Mouse (Mus musculus): ENCODE data around the gene Dmrtc2. TPM values are rescaled to one million over a fixed set of nuclear protein-coding genes. Genes with fewer than 3 reads are reported as not detected.
"Not testable (repeated sequence)": the region's sequence is repeated elsewhere in the genome, so short reads cannot be mapped to it uniquely, and the experiment has no call there.

Gene Dmrtc2
- polyA plus RNA-seq (2015; fragmentation: Nextera tagmentation; extraction: Ambion mirVana): not detected in 2 replicates

DNA sequence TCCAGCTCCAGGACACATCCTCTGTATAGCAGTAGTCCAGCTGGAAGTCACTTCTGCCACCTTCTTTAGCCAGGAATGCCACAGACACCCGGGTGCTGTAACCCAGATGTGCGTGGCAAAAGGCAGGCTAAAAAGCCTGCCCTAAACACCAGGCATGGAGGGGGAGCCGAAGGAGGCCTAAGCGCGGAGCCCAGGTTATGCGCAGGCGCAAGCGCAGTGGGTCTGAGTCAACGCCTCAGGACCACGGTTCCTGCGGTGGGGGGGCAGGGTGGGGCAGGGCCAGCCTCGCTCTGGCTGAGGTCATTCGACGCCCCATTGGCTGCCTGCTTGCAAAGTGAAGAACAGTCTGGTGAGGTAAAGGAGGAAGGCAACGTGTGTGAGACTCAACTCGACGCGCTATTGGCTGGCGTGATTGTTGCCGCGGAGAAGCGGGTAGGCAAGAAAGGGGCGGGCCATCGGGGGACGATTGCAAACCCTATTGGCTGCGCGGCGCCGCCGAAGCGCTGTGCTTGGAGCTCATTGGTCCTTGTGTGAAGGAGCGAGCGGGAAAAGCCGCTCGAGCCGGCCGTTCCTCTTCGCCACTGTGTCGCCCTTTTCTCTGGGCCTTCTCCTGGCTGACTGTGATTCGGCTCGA lies at the start of gene Dmrtc2, which contains the start of gene Lypd4:
Dmrtc2 (plus strand) TSS at position 526 of the 634 bp plus-strand sequence.
Lypd4 (minus strand) TSS at position 410 of the 634 bp plus-strand sequence.
- H3K9me3 ChIP-seq (ENCODE audit: control insufficient read depth, low read length): peaks cover 4% of the 10 kb centered on the region; the same call in 1 of the 2 replicates
- H3K4me1 ChIP-seq (ENCODE audit: control insufficient read depth, insufficient read depth, low read length): no peaks in the 10 kb centered on the region
- no peak within 1 kb of the TSS for H3K4me3 ChIP-seq (ENCODE audit: low read length)
- peaks cover 3% of the 10 kb centered on the region; the same call in 1 of the 2 replicates for H3K27me3 ChIP-seq (replicated peaks; ENCODE audit: control insufficient read depth, insufficient read depth, low read length)
- H3K36me3 ChIP-seq (ENCODE audit: control insufficient read depth, insufficient read depth, low read length): no peaks in the 10 kb centered on the region
- ATAC-seq: no peak
- 52% methylated on average over 39 of the region's 41 CpGs for WGBS
- H3K9ac ChIP-seq (ENCODE audit: low read depth, low read length): no peak within 1 kb of the TSS
- H3K27ac ChIP-seq (ENCODE audit: low read length): no peak within 1 kb of the TSS
- no peak within 1 kb of the TSS for H3K4me2 ChIP-seq (ENCODE audit: low read depth, low read length)

DNA sequence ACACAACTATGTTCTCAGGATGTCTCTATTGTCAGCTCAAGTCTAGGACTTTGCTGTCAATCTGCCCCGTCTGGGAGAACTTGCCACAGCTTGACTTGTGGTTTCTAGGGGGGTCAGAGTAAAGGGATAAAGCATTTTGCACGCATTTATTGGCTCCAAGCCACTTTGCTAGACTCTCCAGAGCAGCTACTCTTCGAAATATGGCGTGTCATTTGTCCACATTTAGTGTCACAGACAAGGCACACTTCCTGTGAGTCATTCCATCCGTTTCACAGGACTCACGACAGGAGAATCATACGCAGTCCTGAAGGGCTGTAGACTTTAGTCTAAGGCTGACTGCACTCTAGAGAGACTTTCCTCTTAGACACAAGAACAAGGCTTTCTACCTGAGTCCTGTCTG lies 45.4 kb upstream of the Dmrtc2 start:
- H3K4me3 ChIP-seq (ENCODE audit: low read length): no peak overlapping the region
- no peak for ATAC-seq
- no peak overlapping the region for H3K9ac ChIP-seq (ENCODE audit: low read depth, low read length)
- no peaks in the 10 kb centered on the region for H3K27me3 ChIP-seq (replicated peaks; ENCODE audit: control insufficient read depth, insufficient read depth, low read length)
- no peaks in the 10 kb centered on the region for H3K4me1 ChIP-seq (ENCODE audit: control insufficient read depth, insufficient read depth, low read length)
- no peak overlapping the region for H3K27ac ChIP-seq (ENCODE audit: low read length)
- 67% methylated on average over 7 of the region's 7 CpGs for WGBS
- no peak overlapping the region for H3K4me2 ChIP-seq (ENCODE audit: low read depth, low read length)
- H3K9me3 ChIP-seq (ENCODE audit: control insufficient read depth, low read length): no peaks in the 10 kb centered on the region
- no peaks in the 10 kb centered on the region for H3K36me3 ChIP-seq (ENCODE audit: control insufficient read depth, insufficient read depth, low read length)

DNA sequence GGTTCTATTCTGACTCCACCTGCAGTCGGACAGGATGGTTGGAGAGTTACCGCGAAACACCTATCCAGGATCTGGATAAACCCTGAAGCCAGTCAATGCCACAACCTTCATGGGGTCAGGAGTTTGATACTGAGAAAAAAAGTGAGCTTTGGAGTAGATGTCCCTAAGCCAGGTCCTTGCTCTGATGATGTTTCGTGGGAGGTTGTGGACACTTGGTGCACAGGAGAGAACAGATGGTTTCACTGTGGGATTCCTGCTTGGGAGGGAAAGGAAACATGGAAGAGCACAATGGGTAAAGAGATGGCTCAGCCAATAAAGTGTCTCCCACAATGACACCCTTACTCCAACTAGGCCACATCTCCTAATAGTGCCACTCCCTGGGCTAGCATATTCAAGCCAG lies 42.7 kb upstream of the Dmrtc2 start:
- no peaks in the 10 kb centered on the region for H3K9me3 ChIP-seq (ENCODE audit: control insufficient read depth, low read length)
- H3K27ac ChIP-seq (ENCODE audit: low read length): no peak overlapping the region
- H3K4me1 ChIP-seq (ENCODE audit: control insufficient read depth, insufficient read depth, low read length): no peaks in the 10 kb centered on the region
- 89% methylated on average over 4 of the region's 4 CpGs for WGBS
- H3K9ac ChIP-seq (ENCODE audit: low read depth, low read length): no peak overlapping the region
- ATAC-seq: no peak
- no peaks in the 10 kb centered on the region for H3K27me3 ChIP-seq (replicated peaks; ENCODE audit: control insufficient read depth, insufficient read depth, low read length)
- H3K4me2 ChIP-seq (ENCODE audit: low read depth, low read length): no peak overlapping the region
- H3K4me3 ChIP-seq (ENCODE audit: low read length): no peak overlapping the region
- no peaks in the 10 kb centered on the region for H3K36me3 ChIP-seq (ENCODE audit: control insufficient read depth, insufficient read depth, low read length)

DNA sequence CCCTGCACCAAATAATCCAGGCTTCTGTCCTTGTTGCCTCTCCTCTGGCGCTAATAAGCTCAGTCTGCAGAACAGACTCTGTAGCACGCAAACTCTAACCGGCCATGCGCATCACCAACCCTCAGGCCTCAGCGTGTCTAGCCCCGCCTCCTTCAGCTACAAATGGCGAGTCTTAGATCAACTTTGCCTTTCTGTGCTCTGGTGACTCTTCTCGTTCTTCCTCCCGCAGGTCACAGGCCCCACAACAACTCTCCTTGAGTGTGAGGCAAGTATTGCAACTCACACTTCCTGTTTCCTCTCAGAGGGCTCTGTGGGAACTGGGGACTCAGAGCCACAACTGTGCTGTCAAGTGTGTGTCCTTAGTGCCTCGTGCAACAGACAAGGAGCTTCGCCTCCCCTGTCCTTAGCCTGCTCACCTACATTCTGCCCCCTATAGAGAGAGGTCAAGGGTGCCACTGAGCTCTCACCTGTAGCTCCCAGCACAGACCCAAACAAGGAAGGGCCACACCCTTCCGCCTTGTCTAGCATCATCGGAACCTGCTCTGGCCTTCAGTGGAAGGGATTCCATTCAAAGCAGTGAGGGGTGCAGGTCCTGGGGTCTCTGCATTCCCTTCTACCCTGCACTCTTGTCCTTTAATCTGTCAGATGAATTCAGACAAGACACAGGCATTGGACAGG lies 31.0 kb upstream of the Dmrtc2 start:
- H3K9ac ChIP-seq (ENCODE audit: low read depth, low read length); H3K27ac ChIP-seq (ENCODE audit: low read length); H3K36me3 ChIP-seq (ENCODE audit: control insufficient read depth, insufficient read depth, low read length); H3K9me3 ChIP-seq (ENCODE audit: control insufficient read depth, low read length); H3K4me2 ChIP-seq (ENCODE audit: low read depth, low read length); H3K4me3 ChIP-seq (ENCODE audit: low read length); H3K27me3 ChIP-seq (replicated peaks; ENCODE audit: control insufficient read depth, insufficient read depth, low read length); H3K4me1 ChIP-seq (ENCODE audit: control insufficient read depth, insufficient read depth, low read length): not testable (repeated sequence)
- 0 out of 2 replicates have a peak, but pooled peaks have one; percentile 23 for ATAC-seq
- WGBS: 63% methylated on average over 11 of the region's 13 CpGs

DNA sequence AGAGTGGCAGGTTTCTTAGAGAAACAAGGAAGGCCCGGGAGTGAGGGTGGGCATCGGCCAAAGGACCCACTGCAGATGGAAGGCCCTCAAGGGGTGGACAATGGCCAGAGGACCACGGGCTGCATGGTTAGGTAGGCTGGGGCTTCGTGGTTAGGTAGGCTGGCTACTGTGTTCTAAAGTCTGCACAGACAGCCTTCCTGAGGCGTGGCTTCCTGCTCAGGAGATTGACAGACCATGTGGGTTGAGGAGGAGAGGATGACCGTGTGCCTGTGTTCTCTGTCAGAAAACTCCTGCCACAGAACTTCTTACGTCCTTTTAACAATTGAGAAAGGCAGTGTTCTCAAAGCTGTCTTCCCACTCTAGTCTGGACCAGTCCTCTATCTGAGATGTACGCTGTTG lies 30.4 kb upstream of the Dmrtc2 start:
- Histone ChIP-seq H3K36me3 (ENCODE audit: control insufficient read depth, insufficient read depth, low read length) (no peaks in the 10 kb centered on the region), H3K27ac (ENCODE audit: low read length) (no peak overlapping the region), H3K4me1 (ENCODE audit: control insufficient read depth, insufficient read depth, low read length) (no peaks in the 10 kb centered on the region), H3K4me3 (ENCODE audit: low read length) (no peak overlapping the region), H3K9ac (ENCODE audit: low read depth, low read length) (no peak overlapping the region), H3K9me3 (ENCODE audit: control insufficient read depth, low read length) (no peaks in the 10 kb centered on the region), H3K27me3 (replicated peaks; ENCODE audit: control insufficient read depth, insufficient read depth, low read length) (no peaks in the 10 kb centered on the region), H3K4me2 (ENCODE audit: low read depth, low read length) (no peak overlapping the region)
- no peak for ATAC-seq
- 76% methylated on average over 8 of the region's 8 CpGs for WGBS

DNA sequence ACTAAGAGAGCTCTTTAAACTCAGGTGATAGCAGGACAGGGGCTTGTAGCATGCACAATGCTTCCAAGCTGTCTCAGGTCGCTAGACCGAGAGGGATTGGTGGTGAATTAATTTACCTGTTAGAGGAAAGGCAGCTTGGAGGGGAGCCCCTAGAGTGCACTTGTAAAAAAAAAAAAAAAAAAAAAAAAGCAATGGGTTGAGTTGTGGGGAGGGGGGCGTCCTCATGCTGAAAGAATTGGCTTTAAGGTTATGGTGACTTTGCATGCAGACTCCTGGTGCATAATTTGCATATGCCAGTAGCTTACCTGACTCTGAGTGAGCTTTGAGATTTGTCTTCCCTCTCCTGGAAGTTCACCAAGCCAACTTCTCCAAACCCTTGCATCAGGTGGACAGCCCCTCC lies 29.5 kb upstream of the Dmrtc2 start:
- ATAC-seq: no peak
- 78% methylated on average over 3 of the region's 3 CpGs for WGBS

DNA sequence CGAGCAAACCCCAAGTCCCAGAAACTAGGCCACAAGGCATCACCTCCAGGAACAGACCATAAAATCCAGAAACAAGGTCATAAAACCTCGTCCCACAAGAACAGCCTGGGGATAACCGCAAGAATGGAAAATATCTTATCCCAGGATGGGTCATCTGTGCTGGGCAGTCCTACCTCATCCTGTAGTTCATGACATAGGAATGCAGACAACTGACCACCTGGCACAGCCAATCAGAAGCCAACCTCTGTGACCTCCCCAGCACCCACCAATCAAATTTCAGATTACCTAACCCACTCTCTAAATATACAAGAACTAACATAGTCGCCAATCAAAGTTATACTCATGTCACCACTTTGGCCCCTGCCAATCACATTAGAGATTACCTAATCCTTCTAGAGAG lies 28.8 kb upstream of the Dmrtc2 start:
- ATAC-seq: no peak
- H3K4me2 ChIP-seq (ENCODE audit: low read depth, low read length): no peak overlapping the region
- H3K36me3 ChIP-seq (ENCODE audit: control insufficient read depth, insufficient read depth, low read length): no peaks in the 10 kb centered on the region
- 59% methylated on average over 4 of the region's 4 CpGs for WGBS
- no peaks in the 10 kb centered on the region for H3K27me3 ChIP-seq (replicated peaks; ENCODE audit: control insufficient read depth, insufficient read depth, low read length)
- H3K9me3 ChIP-seq (ENCODE audit: control insufficient read depth, low read length): no peaks in the 10 kb centered on the region
- no peak overlapping the region for H3K4me3 ChIP-seq (ENCODE audit: low read length)
- H3K9ac ChIP-seq (ENCODE audit: low read depth, low read length): no peak overlapping the region
- no peaks in the 10 kb centered on the region for H3K4me1 ChIP-seq (ENCODE audit: control insufficient read depth, insufficient read depth, low read length)
- no peak overlapping the region for H3K27ac ChIP-seq (ENCODE audit: low read length)

More for the DNA sequence above, 29.5 kb upstream of the Dmrtc2 start:
- H3K27ac ChIP-seq (ENCODE audit: low read length): no peak overlapping the region
- H3K27me3 ChIP-seq (replicated peaks; ENCODE audit: control insufficient read depth, insufficient read depth, low read length): no peaks in the 10 kb centered on the region
- no peak overlapping the region for H3K4me2 ChIP-seq (ENCODE audit: low read depth, low read length)
- no peak overlapping the region for H3K4me3 ChIP-seq (ENCODE audit: low read length)
- H3K9ac ChIP-seq (ENCODE audit: low read depth, low read length): no peak overlapping the region
- H3K4me1 ChIP-seq (ENCODE audit: control insufficient read depth, insufficient read depth, low read length): no peaks in the 10 kb centered on the region
- no peaks in the 10 kb centered on the region for H3K9me3 ChIP-seq (ENCODE audit: control insufficient read depth, low read length)
- H3K36me3 ChIP-seq (ENCODE audit: control insufficient read depth, insufficient read depth, low read length): no peaks in the 10 kb centered on the region

DNA sequence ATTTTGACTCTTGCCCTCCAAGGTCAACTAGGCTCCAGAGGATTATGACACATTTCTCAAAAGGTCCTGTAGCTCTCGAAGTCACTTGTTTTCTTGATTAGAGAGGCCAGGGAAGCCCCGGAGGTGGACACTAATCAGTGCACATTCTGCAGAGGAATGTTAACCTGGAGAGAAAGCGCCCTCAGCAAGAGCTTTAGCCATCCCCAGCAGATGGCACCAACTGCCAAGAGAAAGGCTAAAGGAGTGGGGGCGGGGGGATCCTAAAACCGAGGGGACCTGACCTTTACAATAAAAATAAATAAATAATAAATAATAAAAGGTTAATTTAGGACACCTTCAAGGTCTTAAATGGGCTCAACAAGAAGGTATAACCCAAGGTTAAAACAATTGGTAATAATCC lies 25.7 kb upstream of the Dmrtc2 start:
- Histone ChIP-seq H3K9ac (ENCODE audit: low read depth, low read length) (no peak overlapping the region), H3K4me1 (ENCODE audit: control insufficient read depth, insufficient read depth, low read length) (no peaks in the 10 kb centered on the region), H3K27me3 (replicated peaks; ENCODE audit: control insufficient read depth, insufficient read depth, low read length) (no peaks in the 10 kb centered on the region), H3K36me3 (ENCODE audit: control insufficient read depth, insufficient read depth, low read length) (no peaks in the 10 kb centered on the region), H3K9me3 (ENCODE audit: control insufficient read depth, low read length) (no peaks in the 10 kb centered on the region), H3K4me3 (ENCODE audit: low read length) (no peak overlapping the region), H3K27ac (ENCODE audit: low read length) (no peak overlapping the region), H3K4me2 (ENCODE audit: low read depth, low read length) (no peak overlapping the region)
- 37% methylated on average over 5 of the region's 5 CpGs for WGBS
- ATAC-seq: no peak

DNA sequence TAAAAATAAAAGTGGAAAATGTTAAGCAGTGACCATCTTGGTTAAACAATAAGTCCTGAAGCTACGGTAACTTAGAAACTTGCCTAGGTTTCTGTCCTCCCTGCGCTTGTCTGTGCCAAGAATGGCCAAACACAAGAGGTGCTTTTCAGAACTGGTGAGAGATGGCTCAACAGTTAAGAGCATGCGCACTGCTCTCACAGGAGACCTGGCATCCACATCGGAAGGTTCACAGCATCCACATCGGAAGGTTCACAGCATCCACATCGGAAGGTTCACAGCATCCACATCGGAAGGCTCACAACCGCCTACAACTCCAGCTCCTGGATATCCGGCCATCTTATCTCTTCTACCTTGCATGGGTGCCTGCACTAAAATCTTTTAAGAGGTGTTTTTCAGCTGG lies 24.7 kb upstream of the Dmrtc2 start:
- WGBS: 84% methylated on average over 9 of the region's 9 CpGs
- no peak for ATAC-seq

More for the DNA sequence above, 24.7 kb upstream of the Dmrtc2 start:
- Histone ChIP-seq H3K4me2 (ENCODE audit: low read depth, low read length) (no peak overlapping the region), H3K9ac (ENCODE audit: low read depth, low read length) (no peak overlapping the region), H3K4me1 (ENCODE audit: control insufficient read depth, insufficient read depth, low read length) (0 out of 2 replicates have a peak, but pooled peaks cover 2% of the 10 kb centered on the region), H3K36me3 (ENCODE audit: control insufficient read depth, insufficient read depth, low read length) (no peaks in the 10 kb centered on the region), H3K9me3 (ENCODE audit: control insufficient read depth, low read length) (no peaks in the 10 kb centered on the region), H3K27me3 (replicated peaks; ENCODE audit: control insufficient read depth, insufficient read depth, low read length) (no peaks in the 10 kb centered on the region), H3K27ac (ENCODE audit: low read length) (no peak overlapping the region), H3K4me3 (ENCODE audit: low read length) (no peak overlapping the region)
